Mouse (Mus musculus) liver, adult 2 months (tissue): ENCODE measurements around the gene Terf2.

Source experiments
- CTCF ChIP-seq: fragments of 200-500 bp; IDR thresholded peaks from 2 replicates; pipeline ENCODE4 v1.5.1; 2011; ENCODE audit warnings: low read depth, low read length, control low read depth
- POLR2A ChIP-seq: fragments of 200-500 bp; IDR thresholded peaks from 2 replicates; pipeline ENCODE4 v1.6.1; 2011; ENCODE audit warnings: low read length, control low read depth; ENCODE audit not compliant: insufficient read depth; ENCODE audit errors: extremely low read depth

- TF ChIP-seq POLR2A (no peak), CTCF (no peak)
These were observed 14.4 kb upstream of the Terf2 start for GRCm38 (mm10) chr8:107110629-107111330.
